Mouse (Mus musculus): ENCODE results near the gene Lrrc29. TPM values are rescaled to one million over a fixed set of nuclear protein-coding genes. Genes with fewer than 3 reads are reported as not detected.

The Lrrc29 gene
- polyA plus RNA-seq, 1 experiment from 2014 or later, result 1.4 TPM

GRCm38 (mm10) chr8:105315073-105315769, 10.9 kb downstream of the Lrrc29 start:
- no peaks in the 10 kb centered on the region for H3K27me3 ChIP-seq (ENCODE audit: low read depth, poor library complexity, severe bottlenecking)
- H3K36me3 ChIP-seq, result peaks cover 95% of the 10 kb centered on the region
- H3K4me3 ChIP-seq, result no peak overlapping the region
- WGBS, result 92% methylated on average over 18 of the region's 18 CpGs
- no peak for DNase-seq (ENCODE audit: low spot score)
- no peaks in the 10 kb centered on the region for H3K4me1 ChIP-seq
- H3K9me3 ChIP-seq (replicated peaks), result no peaks in the 10 kb centered on the region
- H3K27ac ChIP-seq, result no peak overlapping the region

- Histone ChIP-seq H3K4me1 (no peaks in the 10 kb centered on the region), H3K9me3 (replicated peaks) (no peaks in the 10 kb centered on the region), H3K27me3 (ENCODE audit: low read depth, poor library complexity, severe bottlenecking) (no peaks in the 10 kb centered on the region), H3K27ac (no peak overlapping the region), H3K4me3 (no peak overlapping the region), H3K36me3 (peaks cover 94% of the 10 kb centered on the region)
- DNase-seq (ENCODE audit: low spot score), result no peak
- 78% methylated on average over 9 of the region's 9 CpGs for WGBS
Observed at GRCm38 (mm10) chr8:105313622-105314402, 12.3 kb downstream of the Lrrc29 start.

GRCm38 (mm10) chr8:105312891-105313481, 13.1 kb downstream of the Lrrc29 start:
- WGBS, result 88% methylated on average over 8 of the region's 8 CpGs
- Histone ChIP-seq H3K27me3 (ENCODE audit: low read depth, poor library complexity, severe bottlenecking) (no peaks in the 10 kb centered on the region), H3K27ac (no peak overlapping the region), H3K4me1 (no peaks in the 10 kb centered on the region), H3K36me3 (peaks cover 95% of the 10 kb centered on the region), H3K9me3 (replicated peaks) (no peaks in the 10 kb centered on the region), H3K4me3 (no peak overlapping the region)
- DNase-seq (ENCODE audit: low spot score), result no peak

GRCm38 (mm10) chr8:105311718-105312117, 14.4 kb downstream of the Lrrc29 start:
- Histone ChIP-seq H3K27me3 (ENCODE audit: low read depth, poor library complexity, severe bottlenecking) (no peaks in the 10 kb centered on the region), H3K4me3 (no peak overlapping the region), H3K36me3 (peaks cover 98% of the 10 kb centered on the region), H3K9me3 (replicated peaks) (no peaks in the 10 kb centered on the region), H3K27ac (no peak overlapping the region), H3K4me1 (no peaks in the 10 kb centered on the region)
- 80% methylated on average over 1 of the region's 1 CpGs for WGBS
- no peak for DNase-seq (ENCODE audit: low spot score)

GRCm38 (mm10) chr8:105310118-105310517, 16.0 kb downstream of the Lrrc29 start:
- H3K4me1 ChIP-seq, result peaks cover 16% of the 10 kb centered on the region
- H3K27me3 ChIP-seq (ENCODE audit: low read depth, poor library complexity, severe bottlenecking), result no peaks in the 10 kb centered on the region
- DNase-seq (ENCODE audit: low spot score), result no peak
- H3K4me3 ChIP-seq, result no peak overlapping the region
- H3K27ac ChIP-seq, result no peak overlapping the region
- no peaks in the 10 kb centered on the region for H3K9me3 ChIP-seq (replicated peaks)
- peaks cover 86% of the 10 kb centered on the region for H3K36me3 ChIP-seq
- WGBS, result 83% methylated on average over 8 of the region's 8 CpGs

- no peak for DNase-seq (ENCODE audit: low spot score)
- Histone ChIP-seq H3K27me3 (ENCODE audit: low read depth, poor library complexity, severe bottlenecking) (no peaks in the 10 kb centered on the region), H3K4me1 (peaks cover 22% of the 10 kb centered on the region), H3K27ac (no peak overlapping the region), H3K36me3 (peaks cover 85% of the 10 kb centered on the region), H3K9me3 (replicated peaks) (no peaks in the 10 kb centered on the region), H3K4me3 (no peak overlapping the region)
- 83% methylated on average over 15 of the region's 15 CpGs for WGBS
Observed at GRCm38 (mm10) chr8:105309142-105309847, 16.8 kb downstream of the Lrrc29 start.

GRCm38 (mm10) chr8:105308428-105308827, 17.6 kb downstream of the Lrrc29 start:
- H3K9me3 ChIP-seq (replicated peaks), result no peaks in the 10 kb centered on the region
- H3K27me3 ChIP-seq (ENCODE audit: low read depth, poor library complexity, severe bottlenecking), result no peaks in the 10 kb centered on the region
- no peak for DNase-seq (ENCODE audit: low spot score)
- H3K27ac ChIP-seq, result no peak overlapping the region
- H3K36me3 ChIP-seq, result peaks cover 85% of the 10 kb centered on the region
- 94% methylated on average over 10 of the region's 10 CpGs for WGBS
- H3K4me3 ChIP-seq, result no peak overlapping the region
- peaks cover 23% of the 10 kb centered on the region for H3K4me1 ChIP-seq

GRCm38 (mm10) chr8:105307670-105308069, 18.4 kb downstream of the Lrrc29 start:
- DNase-seq (ENCODE audit: low spot score), result no peak
- WGBS, result 96% methylated on average over 13 of the region's 13 CpGs
- Histone ChIP-seq H3K27ac (no peak overlapping the region), H3K4me1 (peaks cover 23% of the 10 kb centered on the region), H3K4me3 (no peak overlapping the region), H3K27me3 (ENCODE audit: low read depth, poor library complexity, severe bottlenecking) (no peaks in the 10 kb centered on the region), H3K36me3 (peaks cover 85% of the 10 kb centered on the region), H3K9me3 (replicated peaks) (no peaks in the 10 kb centered on the region)

- Histone ChIP-seq H3K4me3 (peak overlapping the region; percentile 47), H3K36me3 (peaks cover 85% of the 10 kb centered on the region), H3K9me3 (replicated peaks) (no peaks in the 10 kb centered on the region), H3K27ac (peak overlapping the region; percentile 75), H3K27me3 (ENCODE audit: low read depth, poor library complexity, severe bottlenecking) (no peaks in the 10 kb centered on the region), H3K4me1 (peaks cover 23% of the 10 kb centered on the region)
- DNase-seq (ENCODE audit: low spot score), result no peak
- 48% methylated on average over 5 of the region's 5 CpGs for WGBS
Observed at GRCm38 (mm10) chr8:105306146-105306691, 19.9 kb downstream of the Lrrc29 start.

GRCm38 (mm10) chr8:105305211-105306145, 20.6 kb downstream of the Lrrc29 start, which contains the start of gene Elmo3:
Elmo3 (plus strand) TSS chr8:105305601.
- Histone ChIP-seq H3K27ac (peak within 1 kb of the TSS; percentile 75), H3K36me3 (peaks cover 86% of the 10 kb centered on the region), H3K4me3 (peak within 1 kb of the TSS; percentile 47), H3K27me3 (ENCODE audit: low read depth, poor library complexity, severe bottlenecking) (no peaks in the 10 kb centered on the region), H3K9me3 (replicated peaks) (no peaks in the 10 kb centered on the region), H3K4me1 (peaks cover 23% of the 10 kb centered on the region)
- peak; percentile 70 for DNase-seq (ENCODE audit: low spot score)
- WGBS, result 5% methylated on average over 30 of the region's 30 CpGs

- Histone ChIP-seq H3K27me3 (ENCODE audit: low read depth, poor library complexity, severe bottlenecking) (no peaks in the 10 kb centered on the region), H3K27ac (no peak overlapping the region), H3K4me3 (no peak overlapping the region), H3K36me3 (peaks cover 87% of the 10 kb centered on the region), H3K4me1 (peaks cover 23% of the 10 kb centered on the region), H3K9me3 (replicated peaks) (no peaks in the 10 kb centered on the region)
- 86% methylated on average over 9 of the region's 9 CpGs for WGBS
- no peak for DNase-seq (ENCODE audit: low spot score)
Observed at GRCm38 (mm10) chr8:105304325-105305210, 21.5 kb downstream of the Lrrc29 start.

Data from limb, embryonic 10.5 days (tissue).